Comparison of ENCODE assay signal across 8 mouse cellular contexts in the genomic region with DNA sequence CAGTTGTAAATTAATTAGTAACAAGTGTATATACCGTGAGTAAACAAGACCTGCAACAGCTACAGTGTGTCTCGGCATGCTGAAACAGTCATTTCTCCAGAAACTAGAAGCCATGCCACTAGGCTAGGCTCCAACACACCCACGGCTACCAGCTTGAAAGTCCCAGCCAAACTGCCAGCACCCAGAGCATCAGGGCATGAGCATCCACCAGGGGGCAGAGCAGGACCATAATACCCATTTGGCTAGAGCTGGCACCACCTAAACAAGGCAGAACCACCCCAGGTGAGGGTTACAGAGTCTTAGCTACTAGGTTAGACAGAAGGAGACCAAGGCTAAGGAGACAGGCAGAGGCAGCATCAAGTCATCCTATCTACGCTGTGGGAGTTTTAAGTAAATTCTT. TPM values are rescaled to one million over a fixed set of nuclear protein-coding genes. Genes with fewer than 3 reads are reported as not detected.
A peak's percentile ranks its signal among the peaks of the same experiment; 100 is the strongest.
DNase-seq lines count a peak whose midpoint lies in the region; ATAC-seq and TF ChIP-seq lines count a peak whose summit lies in the region.

No protein-coding gene starts in this region.

- peak; percentile 46 for ATAC-seq in Patski
- peak; percentile 82 for ATAC-seq in forebrain, postnatal 0 days
- ATAC-seq in hindbrain, embryonic 13.5 days (ENCODE audit: low FRiP score) = peak; percentile 60; the same call in 1 of the 2 replicates
- no peak for ATAC-seq in midbrain, embryonic 11.5 days (ENCODE audit: low FRiP score)
- ATAC-seq in erythroblast, adult 5-6 weeks (replicated peaks; ENCODE audit: low FRiP score, poor library complexity, severe bottlenecking) = no peak

- peak; percentile 84 for TF ChIP-seq CTCF in Patski (IDR thresholded peaks at IDR 0.05)
- peak; percentile 97 for TF ChIP-seq CTCF in forebrain, postnatal 0 days (IDR thresholded peaks at IDR 0.05; ENCODE audit: low read depth)

- DNase-seq in Patski (ENCODE audit: low read depth, low spot score) = no peak
- peak; percentile 90 for DNase-seq in cerebellum, adult 11 months
- DNase-seq in forebrain, postnatal 0 days = peak; percentile 92
- peak; percentile 80 for DNase-seq in left cerebral cortex, adult 11 months (ENCODE audit: low spot score)
- peak; percentile 97 for DNase-seq in midbrain, embryonic 11.5 days (ENCODE audit: low spot score, missing footprints)
- peak; percentile 49 for DNase-seq in skeletal muscle tissue, adult 2 months (ENCODE audit: low read depth, low spot score)

- H3K27me3 ChIP-seq in Patski = peaks cover 28% of the 10 kb centered on the region
- H3K27me3 ChIP-seq in forebrain, postnatal 0 days (ENCODE audit: insufficient read depth, low read length) = no peaks in the 10 kb centered on the region
- H3K27me3 ChIP-seq in hindbrain, embryonic 13.5 days = peaks cover 18% of the 10 kb centered on the region; the same call in 1 of the 2 replicates
- no peaks in the 10 kb centered on the region for H3K27me3 ChIP-seq in midbrain, embryonic 11.5 days (ENCODE audit: control insufficient read depth, insufficient read depth, low read length)

- no peak overlapping the region for H3K4me3 ChIP-seq in forebrain, postnatal 0 days (ENCODE audit: low read depth, low read length)
- no peak overlapping the region for H3K4me3 ChIP-seq in hindbrain, embryonic 13.5 days
- no peak overlapping the region for H3K4me3 ChIP-seq in midbrain, embryonic 11.5 days (ENCODE audit: low read depth, low read length)

- in situ Hi-C loops in Patski (cut with MboI; ENCODE audit: low pct_unique_long_range_greater_than_20kb) = loop anchor here (5.0 kb wide), 2 partner anchors 120 to 200 kb away; no protein-coding TSS in a partner anchor

- WGBS in forebrain, postnatal 0 days = 22% methylated on average over 4 of the region's 4 CpGs
- 34% methylated on average over 4 of the region's 4 CpGs for WGBS in hindbrain, embryonic 13.5 days
- WGBS in midbrain, embryonic 11.5 days = 35% methylated on average over 4 of the region's 4 CpGs

- H3K4me2 ChIP-seq in forebrain, postnatal 0 days (ENCODE audit: low read depth) = no peak overlapping the region
- H3K4me2 ChIP-seq in hindbrain, embryonic 13.5 days = no peak overlapping the region
- no peak overlapping the region for H3K4me2 ChIP-seq in midbrain, embryonic 11.5 days

- H3K27ac ChIP-seq in forebrain, postnatal 0 days (ENCODE audit: low read depth, low read length) = no peak overlapping the region
- H3K27ac ChIP-seq in hindbrain, embryonic 13.5 days = no peak overlapping the region
- no peak overlapping the region for H3K27ac ChIP-seq in midbrain, embryonic 11.5 days (ENCODE audit: low read depth, low read length)

- no peaks in the 10 kb centered on the region for H3K36me3 ChIP-seq in forebrain, postnatal 0 days (ENCODE audit: insufficient read depth)
- no peaks in the 10 kb centered on the region for H3K36me3 ChIP-seq in hindbrain, embryonic 13.5 days
- no peaks in the 10 kb centered on the region for H3K36me3 ChIP-seq in midbrain, embryonic 11.5 days (ENCODE audit: control insufficient read depth, insufficient read depth, low read length)

- H3K4me1 ChIP-seq in forebrain, postnatal 0 days (ENCODE audit: insufficient read depth) = 0 out of 2 replicates have a peak, but pooled peaks cover 9% of the 10 kb centered on the region
- H3K4me1 ChIP-seq in hindbrain, embryonic 13.5 days (replicated peaks) = peaks cover 34% of the 10 kb centered on the region
- H3K4me1 ChIP-seq in midbrain, embryonic 11.5 days (ENCODE audit: control insufficient read depth, insufficient read depth, low read length) = peaks cover 5% of the 10 kb centered on the region; the same call in 1 of the 2 replicates

- CTCF ChIA-PET in Patski (lab: Charles Lee) = interaction anchor here (0.7 to 4.4 kb wide), 13 partner anchors 17 to 228 kb away, joined by 3 to 61 read pairs (median 4); no protein-coding TSS in a partner anchor

- POLR2A ChIA-PET in Patski (lab: Charles Lee) = interaction anchor here (1.9 kb wide), 1 partner anchor 200 kb away, joined by 5 read pairs; no protein-coding TSS in a partner anchor

- no peaks in the 10 kb centered on the region for H3K9me3 ChIP-seq in forebrain, postnatal 0 days (ENCODE audit: low read length)
- H3K9me3 ChIP-seq in hindbrain, embryonic 13.5 days = no peaks in the 10 kb centered on the region
- no peaks in the 10 kb centered on the region for H3K9me3 ChIP-seq in midbrain, embryonic 11.5 days (ENCODE audit: control insufficient read depth, low read length)

- H3K9ac ChIP-seq in forebrain, postnatal 0 days = no peak overlapping the region
- no peak overlapping the region for H3K9ac ChIP-seq in hindbrain, embryonic 13.5 days
- H3K9ac ChIP-seq in midbrain, embryonic 11.5 days (ENCODE audit: low read length) = no peak overlapping the region

RNA-seq across cellular contexts. Expression of gene Hrh2, which starts 55.6 kb away (rescaled TPM):
- not detected for polyA plus RNA-seq in Patski (2021)
- total RNA-seq in forebrain, postnatal 0 days (2014; rRNA removed) = 2.2 and 2.5 TPM in 2 replicates
- polyA plus RNA-seq in forebrain, postnatal 0 days (2015; fragmentation: Nextera tagmentation; extraction: Ambion mirVana) = 0.80 and 1.3 TPM in 2 replicates
- polyA plus RNA-seq in hindbrain, embryonic 13.5 days (2015; fragmentation: Nextera tagmentation; extraction: Ambion mirVana) = 0.45 and 0.53 TPM in 2 replicates
- polyA plus RNA-seq in midbrain, embryonic 11.5 days (2014; fragmentation: Nextera tagmentation; extraction: Ambion mirVana) = 0.07 TPM in 1 of 2 replicates, not detected in the other
- total RNA-seq in erythroblast, adult 5-6 weeks (2015; ENCODE audit: low replicate concordance) = 5.0 and 7.7 TPM in 2 replicates
- total RNA-seq in erythroblast, adult 5-6 weeks (2017; ENCODE audit: low replicate concordance) = 1.4 and 1.5 TPM in 2 replicates

Comparison
In these comparisons a context has a peak if more than half of its experiments do, and no peak if none do; other contexts are left out.
1. ATAC-seq: peak in Patski (single experiment), forebrain, postnatal 0 days (single experiment) and hindbrain, embryonic 13.5 days (single experiment); none in midbrain, embryonic 11.5 days (single experiment) and erythroblast, adult 5-6 weeks (single experiment).